In genomic region chr10:52232196-52233176, GRCm38 (mm10) we compare ENCODE assay signal across 8 mouse cellular contexts. TPM values are rescaled to one million over a fixed set of nuclear protein-coding genes. Genes with fewer than 3 reads are reported as not detected.
DNase-seq lines count a peak whose midpoint lies in the region; ATAC-seq and TF ChIP-seq lines count a peak whose summit lies in the region.

No protein-coding gene starts in this region.

- peak overlapping the region; percentile 32; the same call in 1 of the 2 replicates for H3K4me3 ChIP-seq in bone marrow macrophage, adult 2 months (ENCODE audit: insufficient read depth, low read length)
- H3K4me3 ChIP-seq in forebrain, embryonic 11.5 days (ENCODE audit: low read depth, low read length): peak overlapping the region; percentile 70
- H3K4me3 ChIP-seq in hindbrain, embryonic 13.5 days: peak overlapping the region; percentile 81
- peak overlapping the region; percentile 85 for H3K4me3 ChIP-seq in limb, embryonic 13.5 days
- H3K4me3 ChIP-seq in midbrain, embryonic 12.5 days: peak overlapping the region; percentile 81

- no peaks in the 10 kb centered on the region for H3K4me1 ChIP-seq in bone marrow macrophage, adult 2 months (ENCODE audit: control insufficient read depth, insufficient read depth, low read length)
- peaks cover 4% of the 10 kb centered on the region; the same call in 1 of the 2 replicates for H3K4me1 ChIP-seq in forebrain, embryonic 11.5 days (replicated peaks; ENCODE audit: control insufficient read depth, insufficient read depth, low read length)
- H3K4me1 ChIP-seq in hindbrain, embryonic 13.5 days (replicated peaks): peaks cover 14% of the 10 kb centered on the region
- peaks cover 16% of the 10 kb centered on the region for H3K4me1 ChIP-seq in limb, embryonic 13.5 days
- peaks cover 13% of the 10 kb centered on the region; the same call in 1 of the 2 replicates for H3K4me1 ChIP-seq in midbrain, embryonic 12.5 days

- TF ChIP-seq CTCF in bone marrow macrophage, adult 2 months (IDR thresholded peaks at IDR 0.05; ENCODE audit: low read depth, low read length): no peak

- H3K27ac ChIP-seq in bone marrow macrophage, adult 2 months (ENCODE audit: insufficient read depth, low read depth, low read length): no peak overlapping the region
- no peak overlapping the region for H3K27ac ChIP-seq in forebrain, embryonic 11.5 days (ENCODE audit: low read depth, low read length)
- H3K27ac ChIP-seq in hindbrain, embryonic 13.5 days: no peak overlapping the region
- no peak overlapping the region for H3K27ac ChIP-seq in limb, embryonic 13.5 days
- 0 out of 2 replicates have a peak overlapping the region, but pooled peaks have one; percentile 25 for H3K27ac ChIP-seq in midbrain, embryonic 12.5 days (replicated peaks)

- no peaks in the 10 kb centered on the region; the same call in 1 of the 2 replicates for H3K9me3 ChIP-seq in forebrain, embryonic 11.5 days (ENCODE audit: control insufficient read depth, low read length)
- H3K9me3 ChIP-seq in hindbrain, embryonic 13.5 days: no peaks in the 10 kb centered on the region
- H3K9me3 ChIP-seq in limb, embryonic 13.5 days: no peaks in the 10 kb centered on the region
- no peaks in the 10 kb centered on the region for H3K9me3 ChIP-seq in midbrain, embryonic 12.5 days

- H3K4me2 ChIP-seq in forebrain, embryonic 11.5 days (ENCODE audit: low read depth, low read length, severe bottlenecking): peak overlapping the region; percentile 69; the same call in 1 of the 2 replicates
- H3K4me2 ChIP-seq in hindbrain, embryonic 13.5 days: peak overlapping the region; percentile 82
- H3K4me2 ChIP-seq in limb, embryonic 13.5 days (replicated peaks): peak overlapping the region; percentile 77
- H3K4me2 ChIP-seq in midbrain, embryonic 12.5 days (replicated peaks): peak overlapping the region; percentile 80

- no peaks in the 10 kb centered on the region for H3K27me3 ChIP-seq in forebrain, embryonic 11.5 days (ENCODE audit: control insufficient read depth, insufficient read depth, low read length)
- no peaks in the 10 kb centered on the region for H3K27me3 ChIP-seq in hindbrain, embryonic 13.5 days
- peaks cover 3% of the 10 kb centered on the region; the same call in 1 of the 2 replicates for H3K27me3 ChIP-seq in limb, embryonic 13.5 days
- H3K27me3 ChIP-seq in midbrain, embryonic 12.5 days: peaks cover 7% of the 10 kb centered on the region

- H3K36me3 ChIP-seq in forebrain, embryonic 11.5 days (ENCODE audit: control insufficient read depth, insufficient read depth, low read length): no peaks in the 10 kb centered on the region
- no peaks in the 10 kb centered on the region for H3K36me3 ChIP-seq in hindbrain, embryonic 13.5 days
- no peaks in the 10 kb centered on the region for H3K36me3 ChIP-seq in limb, embryonic 13.5 days
- H3K36me3 ChIP-seq in midbrain, embryonic 12.5 days: no peaks in the 10 kb centered on the region

- ATAC-seq in forebrain, embryonic 11.5 days (replicated peaks; ENCODE audit: low FRiP score): peak; percentile 27
- peak; percentile 26 for ATAC-seq in hindbrain, embryonic 13.5 days (ENCODE audit: low FRiP score)
- ATAC-seq in limb, embryonic 13.5 days (ENCODE audit: low FRiP score, low read depth): peak; percentile 26; the same call in 1 of the 2 replicates
- ATAC-seq in midbrain, embryonic 12.5 days (ENCODE audit: low FRiP score, low read depth): peak; percentile 16

- no peak overlapping the region for H3K9ac ChIP-seq in forebrain, embryonic 11.5 days (ENCODE audit: low read length)
- H3K9ac ChIP-seq in hindbrain, embryonic 13.5 days: no peak overlapping the region; the same call in 1 of the 2 replicates
- no peak overlapping the region; the same call in 1 of the 2 replicates for H3K9ac ChIP-seq in limb, embryonic 13.5 days
- no peak overlapping the region for H3K9ac ChIP-seq in midbrain, embryonic 12.5 days (replicated peaks)

- WGBS in forebrain, embryonic 11.5 days: 11% methylated on average over 21 of the region's 21 CpGs
- WGBS in hindbrain, embryonic 13.5 days: 15% methylated on average over 21 of the region's 21 CpGs
- 10% methylated on average over 21 of the region's 21 CpGs for WGBS in limb, embryonic 13.5 days
- WGBS in midbrain, embryonic 12.5 days: 14% methylated on average over 21 of the region's 21 CpGs

- TF ChIP-seq POLR2A in bone marrow macrophage, adult 2 months (IDR thresholded peaks at IDR 0.05; ENCODE audit: borderline replicate concordance, low read depth, low read length): no peak

- peak; percentile 17 for DNase-seq in layer of hippocampus, adult 11-12 months (ENCODE audit: low spot score)
- DNase-seq in layer of hippocampus, adult 9-10 months (ENCODE audit: low spot score): no peak
- peak; percentile 66 for DNase-seq in forebrain, embryonic 11.5 days (ENCODE audit: low spot score)
- DNase-seq in testis, postnatal 10 days (ENCODE audit: low spot score): peak; percentile 52

RNA-seq across cellular contexts. Expression of gene Dcbld1, which starts 0.9 kb away (rescaled TPM):
- polyA plus RNA-seq in bone marrow macrophage, adult 2 months (2012; ENCODE audit: insufficient read depth, insufficient read length, missing spikeins): not detected in 2 replicates
- 22.0 and 23.9 TPM in 2 replicates for polyA plus RNA-seq in forebrain, embryonic 11.5 days (2014; fragmentation: Nextera tagmentation; extraction: Ambion mirVana)
- 21.8 and 25.3 TPM in 2 replicates for polyA plus RNA-seq in hindbrain, embryonic 13.5 days (2015; fragmentation: Nextera tagmentation; extraction: Ambion mirVana)
- 20.2 and 22.0 TPM in 2 replicates for polyA plus RNA-seq in limb, embryonic 13.5 days (2015; fragmentation: Nextera tagmentation; extraction: Ambion mirVana)
- polyA plus RNA-seq in midbrain, embryonic 12.5 days (2016; fragmentation: Nextera tagmentation; extraction: Ambion mirVana): 19.3 and 21.0 TPM in 2 replicates

RNA-seq across cellular contexts. Expression of gene Ros1, which starts 37.4 kb away (rescaled TPM):
- polyA plus RNA-seq in bone marrow macrophage, adult 2 months (2012; ENCODE audit: insufficient read depth, insufficient read length, missing spikeins): not detected in 2 replicates
- polyA plus RNA-seq in forebrain, embryonic 11.5 days (2014; fragmentation: Nextera tagmentation; extraction: Ambion mirVana): not detected in 2 replicates
- polyA plus RNA-seq in hindbrain, embryonic 13.5 days (2015; fragmentation: Nextera tagmentation; extraction: Ambion mirVana): not detected in 2 replicates
- polyA plus RNA-seq in limb, embryonic 13.5 days (2015; fragmentation: Nextera tagmentation; extraction: Ambion mirVana): not detected in 2 replicates
- not detected in 2 replicates for polyA plus RNA-seq in midbrain, embryonic 12.5 days (2016; fragmentation: Nextera tagmentation; extraction: Ambion mirVana)

Comparison
In these comparisons a context has a peak if more than half of its experiments do, and no peak if none do; other contexts are left out.
1. H3K4me3 ChIP-seq: peak in every context shown above with its lines; median percentile 85 in limb, embryonic 13.5 days; 81 in hindbrain, embryonic 13.5 days; 81 in midbrain, embryonic 12.5 days; 70 in forebrain, embryonic 11.5 days; 32 in bone marrow macrophage, adult 2 months.
2. RNA of gene Dcbld1, which starts 0.9 kb away (polyA plus RNA-seq): 21.8 to 25.3 TPM in hindbrain, embryonic 13.5 days, 22.0 to 23.9 TPM in forebrain, embryonic 11.5 days, 20.2 to 22.0 TPM in limb, embryonic 13.5 days and 19.3 to 21.0 TPM in midbrain, embryonic 12.5 days; not detected in bone marrow macrophage, adult 2 months; every median in the first group is over 10 times any median in the second.
3. Peak in every context shown above with its lines, with median percentiles within 50 percentile points of each other: ATAC-seq and H3K4me2 ChIP-seq.